In the genomic region with DNA sequence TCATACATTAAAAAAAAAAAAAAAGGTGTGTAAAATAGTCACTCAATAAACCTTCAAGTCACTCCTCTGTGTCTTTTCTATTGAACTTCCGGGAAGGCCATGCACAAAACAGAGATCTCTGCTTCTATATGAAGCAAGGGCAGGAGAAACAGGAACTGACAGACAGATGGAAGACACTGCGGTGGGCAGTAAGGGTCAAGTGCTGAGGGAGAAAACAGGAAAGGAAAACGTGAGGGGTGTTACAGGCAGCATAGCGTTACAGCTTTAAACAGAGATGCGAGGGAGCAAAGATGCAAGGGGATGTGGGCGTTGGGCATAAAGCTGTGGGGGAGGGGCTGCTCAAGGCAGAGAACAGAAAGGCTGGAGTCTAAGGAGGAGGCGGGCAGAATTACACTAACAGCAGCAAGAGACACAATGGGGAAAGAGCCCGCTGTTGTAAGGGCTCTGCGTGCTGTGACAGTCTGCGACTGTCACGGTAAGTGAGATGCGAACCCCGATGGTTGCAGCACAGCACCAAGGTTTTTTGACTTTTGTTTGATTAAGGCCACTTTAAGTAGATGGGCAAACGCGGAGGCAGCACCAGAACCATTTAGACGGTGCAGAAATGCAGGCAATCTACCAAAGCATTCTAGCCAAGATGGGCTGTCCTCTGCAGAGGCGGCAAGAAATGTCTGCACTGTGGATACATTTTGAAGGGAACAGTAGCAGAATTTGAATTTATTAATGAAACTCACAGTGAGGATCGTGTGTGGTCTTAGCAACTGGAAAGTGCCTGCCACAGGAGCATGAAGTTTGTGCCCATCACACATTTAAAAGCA, we compare ENCODE assay signal across 8 mouse cellular contexts.
DNase-seq lines count a peak whose midpoint lies in the region; ATAC-seq and TF ChIP-seq lines count a peak whose summit lies in the region.

No protein-coding gene starts in this region.

- H3K9me3 ChIP-seq in heart, embryonic 15.5 days (replicated peaks) = no peaks in the 10 kb centered on the region
- H3K9me3 ChIP-seq in limb, embryonic 11.5 days (ENCODE audit: control insufficient read depth, low read length) = no peaks in the 10 kb centered on the region
- no peaks in the 10 kb centered on the region for H3K9me3 ChIP-seq in midbrain, postnatal 0 days (ENCODE audit: low read length)

- ATAC-seq in heart, embryonic 15.5 days (replicated peaks; ENCODE audit: insufficient number of reproducible peaks, insufficient read depth, low FRiP score, low read depth) = no peak
- peak; percentile 26 for ATAC-seq in activated CD4-positive, CD25-positive, alpha-beta regulatory T cell, adult 4 months
- no peak for ATAC-seq in limb, embryonic 11.5 days (ENCODE audit: insufficient number of reproducible peaks, low FRiP score, low TSS enrichment, low read depth)
- peak; percentile 64 for ATAC-seq in midbrain, postnatal 0 days (ENCODE audit: low FRiP score)

- TF ChIP-seq CTCF in midbrain, postnatal 0 days (IDR thresholded peaks at IDR 0.05) = no peak
- TF ChIP-seq CTCF in cerebellum, adult 2 months (IDR thresholded peaks at IDR 0.05; ENCODE audit: borderline replicate concordance, insufficient read depth, low read depth, low read length) = no peak

- H3K27ac ChIP-seq in heart, embryonic 15.5 days = no peak overlapping the region
- H3K27ac ChIP-seq in limb, embryonic 11.5 days (replicated peaks; ENCODE audit: low read depth, low read length) = no peak overlapping the region
- H3K27ac ChIP-seq in midbrain, postnatal 0 days (ENCODE audit: low read depth, low read length) = no peak overlapping the region
- H3K27ac ChIP-seq in cerebellum, adult 2 months (ENCODE audit: insufficient read depth, low read length) = no peak overlapping the region

- H3K9ac ChIP-seq in heart, embryonic 15.5 days = no peak overlapping the region
- no peak overlapping the region for H3K9ac ChIP-seq in limb, embryonic 11.5 days (ENCODE audit: low read length)
- H3K9ac ChIP-seq in midbrain, postnatal 0 days (replicated peaks; ENCODE audit: low read length, poor library complexity, severe bottlenecking) = peak overlapping the region; percentile 52

- no peaks in the 10 kb centered on the region for H3K36me3 ChIP-seq in heart, embryonic 15.5 days
- no peaks in the 10 kb centered on the region for H3K36me3 ChIP-seq in limb, embryonic 11.5 days (ENCODE audit: control insufficient read depth, insufficient read depth, low read length)
- no peaks in the 10 kb centered on the region for H3K36me3 ChIP-seq in midbrain, postnatal 0 days (ENCODE audit: insufficient read depth, low read length)

- no peak for TF ChIP-seq POLR2A in cerebellum, adult 2 months (IDR thresholded peaks at IDR 0.05; ENCODE audit: borderline replicate concordance, insufficient read depth, low read length)

- 24% methylated on average over 18 of the region's 18 CpGs for WGBS in heart, embryonic 15.5 days
- 24% methylated on average over 18 of the region's 18 CpGs for WGBS in limb, embryonic 11.5 days
- 10% methylated on average over 18 of the region's 18 CpGs for WGBS in midbrain, postnatal 0 days
- 18% methylated on average over 18 of the region's 18 CpGs for WGBS in cerebellum, adult 2 months

- peaks cover 14% of the 10 kb centered on the region for H3K4me1 ChIP-seq in heart, embryonic 15.5 days (replicated peaks)
- H3K4me1 ChIP-seq in limb, embryonic 11.5 days (ENCODE audit: control insufficient read depth, insufficient read depth, low read length) = no peaks in the 10 kb centered on the region
- H3K4me1 ChIP-seq in midbrain, postnatal 0 days (ENCODE audit: insufficient read depth, low read length) = no peaks in the 10 kb centered on the region; the same call in none of the 2 replicates
- peaks cover 3% of the 10 kb centered on the region; the same call in 1 of the 2 replicates for H3K4me1 ChIP-seq in cerebellum, adult 2 months (ENCODE audit: control insufficient read depth, insufficient read depth, low read length)

- H3K4me3 ChIP-seq in heart, embryonic 15.5 days = peak overlapping the region; percentile 17
- H3K4me3 ChIP-seq in limb, embryonic 11.5 days (ENCODE audit: low read depth, low read length) = peak overlapping the region; percentile 4; the same call in 1 of the 2 replicates
- H3K4me3 ChIP-seq in midbrain, postnatal 0 days (ENCODE audit: low read depth, low read length) = peak overlapping the region; percentile 32
- no peak overlapping the region for H3K4me3 ChIP-seq in cerebellum, adult 2 months (replicated peaks; ENCODE audit: insufficient read depth, low read depth, low read length)

- DNase-seq in heart, adult 18-20 months = no peak
- DNase-seq in frontal cortex, postnatal 14 days (ENCODE audit: low spot score in 2 of 2) = peak; percentile 9 to 11
- peak; percentile 49 for DNase-seq in limb, embryonic 11.5 days (ENCODE audit: low spot score)
- DNase-seq in midbrain, postnatal 0 days (ENCODE audit: low spot score) = peak; percentile 48
- DNase-seq in thymus, postnatal 14 days = peak; percentile 74
- no peak for DNase-seq in cerebellum, adult 2 months

- no peaks in the 10 kb centered on the region for H3K27me3 ChIP-seq in heart, embryonic 15.5 days
- H3K27me3 ChIP-seq in limb, embryonic 11.5 days (ENCODE audit: control insufficient read depth, insufficient read depth, low read length) = no peaks in the 10 kb centered on the region
- H3K27me3 ChIP-seq in midbrain, postnatal 0 days (ENCODE audit: insufficient read depth, low read length) = no peaks in the 10 kb centered on the region
- H3K27me3 ChIP-seq in cerebellum, adult 2 months (ENCODE audit: control insufficient read depth, insufficient read depth, low read length) = no peaks in the 10 kb centered on the region; the same call in 1 of the 2 replicates

- peak overlapping the region; percentile 55 for H3K4me2 ChIP-seq in heart, embryonic 15.5 days
- peak overlapping the region; percentile 31 for H3K4me2 ChIP-seq in limb, embryonic 11.5 days (ENCODE audit: low read depth, severe bottlenecking)
- H3K4me2 ChIP-seq in midbrain, postnatal 0 days (ENCODE audit: low read depth, low read length, poor library complexity, severe bottlenecking) = peak overlapping the region; percentile 50

Comparison
In these comparisons a context has a peak if more than half of its experiments do, and no peak if none do; other contexts are left out.
1. ATAC-seq: peak in activated CD4-positive, CD25-positive, alpha-beta regulatory T cell, adult 4 months (single experiment) and midbrain, postnatal 0 days (single experiment); none in heart, embryonic 15.5 days (single experiment) and limb, embryonic 11.5 days (single experiment).
2. DNase-seq: peak in frontal cortex, postnatal 14 days (2 of 2), limb, embryonic 11.5 days (single experiment), midbrain, postnatal 0 days (single experiment) and thymus, postnatal 14 days (single experiment); none in heart, adult 18-20 months (0 of 2) and cerebellum, adult 2 months (0 of 2).
3. Peak in every context shown above with its lines, with median percentiles within 50 percentile points of each other: H3K4me2 ChIP-seq.